Mouse (Mus musculus) CD8-positive naive resting alpha-beta T cell, adult 2 months (primary cell): ENCODE results near the gene Gm29582.
"Not testable (repeated sequence)": the region's sequence is repeated elsewhere in the genome, so short reads cannot be mapped to it uniquely, and the experiment has no call there.

Experiments used
- DNase-seq, 2 experiments: peaks; one replicate each; pipeline ENCODE4 v3.0.0; 2022; ENCODE audit warnings: low read depth in 2 of 2, low spot score in 2 of 2

Gene Gm29582

GRCm38 (mm10) chrY:30738461-30738860 is at the start of gene Gm29582:
Gene Gm29582, minus strand, starts transcription at chrY:30738561.
- DNase-seq = not testable (repeated sequence)
